Mouse (Mus musculus) left cerebral cortex, adult 9 months (tissue): ENCODE measurements around the gene Lrrc10b.
A peak's percentile ranks its signal among the peaks of the same experiment; 100 is the strongest.

Experiments used
- DNase-seq, 2 experiments: peaks; one replicate each; pipeline ENCODE4 v3.0.0; 2022; ENCODE audit warnings: low spot score in 2 of 2

Lrrc10b gene

DNA sequence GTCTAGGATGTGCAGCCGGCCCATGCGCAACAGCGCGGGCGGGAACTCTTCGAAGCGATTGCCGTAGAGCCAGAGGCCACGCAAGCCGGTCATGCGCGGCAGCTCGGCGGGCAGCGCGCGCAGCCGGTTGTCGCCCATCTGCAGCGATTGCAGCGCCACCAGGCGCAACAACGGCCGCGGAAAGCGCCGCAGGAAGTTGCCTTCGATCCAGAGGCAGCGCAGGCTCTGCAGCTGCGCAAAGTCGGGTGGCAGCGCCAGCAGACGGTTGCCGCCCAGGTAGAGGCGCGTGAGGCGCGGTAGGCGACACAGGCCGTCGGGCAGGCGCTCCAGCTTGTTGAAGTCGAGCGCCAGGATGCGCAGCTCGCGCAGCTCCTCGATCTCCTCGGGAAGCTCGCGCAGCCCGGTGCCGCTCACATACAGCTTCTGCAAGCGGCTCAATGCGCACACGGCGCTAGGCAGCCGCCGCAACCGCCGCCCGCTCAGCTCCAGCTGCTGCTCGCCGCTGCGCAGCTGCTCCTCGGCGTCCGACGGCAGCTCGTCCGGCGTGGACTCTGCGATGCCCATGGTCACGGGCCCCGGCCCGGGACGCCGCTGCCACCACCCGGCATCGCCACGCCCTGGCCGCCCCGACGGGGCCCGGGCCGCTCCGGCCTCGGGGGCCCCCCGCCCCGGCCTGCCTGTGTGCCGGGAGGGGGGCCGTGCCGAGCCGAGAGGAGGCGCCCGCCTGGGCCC is at the start of gene Lrrc10b:
Gene Lrrc10b, minus strand, starts transcription at position 722 of the 732 bp plus-strand sequence.
- DNase-seq: peak in 1 of 2 experiments; percentile 59

DNA sequence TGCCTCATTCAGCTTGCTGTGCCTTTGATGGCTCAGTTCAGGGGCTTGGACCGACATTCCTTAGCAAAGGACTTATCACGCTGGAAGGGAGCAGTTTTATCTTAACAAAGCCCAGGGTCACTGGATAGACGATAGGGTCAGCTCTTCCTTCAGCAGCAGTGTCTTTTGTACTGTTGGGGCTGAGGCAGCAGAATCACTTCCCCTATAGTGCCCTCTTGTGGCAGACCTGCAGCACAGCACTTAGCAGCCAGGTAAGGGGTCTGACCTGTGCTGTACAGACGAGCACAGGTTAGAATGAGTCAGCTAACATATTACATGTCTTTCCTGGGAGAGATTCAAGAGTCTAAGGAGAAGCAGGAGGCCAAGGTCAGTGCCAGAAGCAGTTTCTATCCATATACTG is 45.3 kb upstream of the Lrrc10b start:
- peak in 1 of 2 experiments; percentile 40 for DNase-seq

GRCm38 (mm10) chr19:10500581-10500980 is 43.3 kb upstream of the Lrrc10b start:
- DNase-seq: no peak

DNA sequence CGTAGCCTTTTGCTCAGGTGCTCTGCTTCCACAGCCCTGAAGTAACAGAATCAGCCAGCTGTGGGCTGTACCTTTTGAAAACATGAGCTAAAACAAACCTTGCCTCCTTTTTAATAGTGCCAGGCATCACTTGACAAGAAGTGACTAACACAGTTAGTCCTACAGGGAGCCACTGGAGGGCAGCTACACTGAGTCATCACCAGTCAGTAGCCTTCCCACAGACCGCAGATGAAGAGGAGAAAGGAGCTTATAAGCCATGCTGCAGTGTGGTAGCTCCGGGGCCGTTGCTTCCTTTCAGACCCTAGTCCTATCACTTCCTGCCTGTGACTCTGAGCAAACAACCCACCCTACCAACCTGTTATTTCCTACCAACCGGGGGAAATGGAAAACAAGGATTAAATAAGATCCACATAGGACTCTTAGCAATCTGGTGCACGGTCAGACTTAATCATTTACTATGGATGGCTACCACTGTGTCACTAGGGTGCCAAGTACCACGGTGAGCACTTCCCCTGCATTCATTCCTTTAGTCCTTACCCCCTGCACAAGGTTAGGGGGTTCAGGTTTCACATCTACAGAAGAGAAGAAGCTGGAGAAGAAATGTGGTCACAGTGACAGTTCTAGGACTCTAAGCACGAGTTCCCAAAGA is 40.4 kb upstream of the Lrrc10b start:
- DNase-seq: no peak

- DNase-seq: no peak
Observed at GRCm38 (mm10) chr19:10496976-10497375, 39.7 kb upstream of the Lrrc10b start.

DNA sequence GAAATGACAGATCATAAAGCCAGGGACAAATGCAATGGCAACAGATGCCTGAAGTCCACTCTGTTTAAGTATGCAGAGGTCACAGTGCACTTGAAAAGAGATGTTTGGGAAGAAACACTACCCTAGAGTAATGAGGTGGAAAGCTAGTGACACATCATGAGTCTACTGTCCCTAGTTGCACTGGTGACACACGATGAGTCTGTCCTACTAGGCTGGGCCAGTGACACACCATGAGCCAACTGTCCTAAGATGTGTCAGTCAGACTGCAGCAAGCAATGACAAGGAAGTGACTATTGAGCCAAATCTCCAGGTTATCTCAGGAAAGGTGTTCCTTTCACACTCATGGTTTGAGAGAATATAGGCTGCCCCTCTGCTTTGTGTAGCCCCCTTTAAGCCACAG is 38.4 kb upstream of the Lrrc10b start:
- no peak for DNase-seq

DNA sequence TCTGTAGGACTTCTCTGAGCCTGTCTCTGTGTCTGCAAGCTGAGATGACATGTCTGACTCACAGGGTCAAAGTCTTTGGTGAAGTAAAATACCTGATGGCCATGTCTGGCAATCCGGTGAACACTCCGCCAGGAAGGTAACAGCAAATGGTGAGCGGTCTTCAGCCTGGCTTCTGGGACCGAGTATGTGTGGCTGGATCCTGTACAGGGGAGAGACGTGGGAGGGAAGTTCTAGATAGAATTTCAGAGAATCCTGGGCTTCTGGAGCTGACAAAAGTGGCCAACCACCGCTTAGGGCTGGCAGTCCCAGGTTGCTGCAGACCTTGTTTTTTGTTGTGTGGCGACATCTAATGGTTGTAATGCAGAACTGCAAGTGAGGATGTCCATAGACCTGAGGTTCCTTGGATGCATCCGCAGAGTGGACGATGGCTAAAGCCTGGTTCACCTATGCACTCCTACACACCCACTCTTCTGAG is 29.0 kb upstream of the Lrrc10b start:
- peak in 1 of 2 experiments; percentile 75 for DNase-seq

GRCm38 (mm10) chr19:10482703-10483102 is 25.4 kb upstream of the Lrrc10b start, which contains the start of gene Ppp1r32:
Gene Ppp1r32 (minus strand): TSS chr19:10482928.
- DNase-seq: no peak

- DNase-seq: no peak
Observed at GRCm38 (mm10) chr19:10479541-10479940, 22.3 kb upstream of the Lrrc10b start.

DNA sequence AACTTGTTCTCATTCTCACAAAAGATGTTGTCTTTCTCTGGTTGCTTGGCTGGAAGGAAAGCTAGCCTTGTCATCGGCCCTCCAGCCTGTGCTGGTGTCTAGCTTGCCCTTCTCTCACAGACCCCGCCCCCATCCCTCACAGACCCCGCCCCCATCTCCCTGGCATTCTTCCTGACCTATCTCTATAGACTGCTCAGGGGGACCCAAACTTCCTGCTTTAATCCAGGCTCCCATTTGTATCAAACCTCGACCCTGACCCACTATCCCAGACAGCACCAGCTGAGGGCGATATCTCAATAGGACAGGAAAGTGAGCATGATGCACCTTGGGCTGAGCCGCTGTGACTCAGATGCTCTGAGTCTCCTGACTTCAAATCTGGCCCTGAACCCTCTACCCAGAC is 16.5 kb upstream of the Lrrc10b start:
- DNase-seq: no peak

GRCm38 (mm10) chr19:10472958-10473357 is 15.7 kb upstream of the Lrrc10b start:
- peak in 1 of 2 experiments; percentile 42 for DNase-seq

DNA sequence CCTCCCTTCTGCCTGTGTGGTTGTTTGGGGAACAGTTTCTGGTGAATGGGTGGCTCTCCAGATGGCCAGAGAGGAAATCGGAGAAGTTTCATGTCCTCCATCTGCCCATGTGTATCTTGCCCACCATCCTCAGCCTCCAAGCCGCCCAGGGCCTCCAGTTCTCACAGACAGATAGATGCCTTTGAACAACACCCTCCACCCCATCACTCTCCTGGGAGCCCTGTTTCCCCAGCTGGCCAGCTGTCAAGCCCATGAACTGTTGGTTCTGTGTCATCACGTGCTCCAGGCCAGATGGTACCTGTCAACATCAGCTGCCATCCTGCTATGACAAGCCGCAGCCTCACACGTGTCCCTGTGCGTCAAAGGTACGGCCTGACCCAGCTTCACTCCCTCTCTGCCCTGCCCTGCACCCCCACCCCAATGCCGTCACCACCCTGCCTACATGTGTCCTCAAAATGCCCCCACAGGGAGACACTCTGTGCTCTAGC is 11.9 kb upstream of the Lrrc10b start:
- DNase-seq: peak; percentile 34 to 55

GRCm38 (mm10) chr19:10464427-10464826 is 7.2 kb upstream of the Lrrc10b start:
- no peak for DNase-seq

- DNase-seq: peak in 1 of 2 experiments; percentile 64
Observed at GRCm38 (mm10) chr19:10461584-10461983, 4.3 kb upstream of the Lrrc10b start.

DNA sequence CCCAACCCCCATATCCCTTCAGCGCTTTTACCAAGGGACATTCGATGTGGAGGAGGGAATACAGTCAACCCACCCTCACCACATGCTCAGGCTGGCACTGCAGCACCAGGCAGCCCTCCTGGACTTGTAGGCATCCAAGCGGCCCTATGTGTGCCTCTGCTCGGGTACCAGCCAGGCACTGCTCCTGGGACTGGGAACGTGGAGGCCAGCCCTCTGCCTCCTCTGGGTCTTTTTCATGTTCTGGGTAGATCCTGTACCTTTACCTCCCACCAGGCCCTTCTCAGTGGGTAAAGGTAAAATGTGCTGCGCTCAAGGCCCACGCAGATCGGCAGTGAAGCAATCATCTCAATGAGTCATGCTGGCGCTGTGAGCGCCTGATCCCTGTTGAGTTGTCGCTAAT is 2.6 kb upstream of the Lrrc10b start:
- no peak for DNase-seq

DNA sequence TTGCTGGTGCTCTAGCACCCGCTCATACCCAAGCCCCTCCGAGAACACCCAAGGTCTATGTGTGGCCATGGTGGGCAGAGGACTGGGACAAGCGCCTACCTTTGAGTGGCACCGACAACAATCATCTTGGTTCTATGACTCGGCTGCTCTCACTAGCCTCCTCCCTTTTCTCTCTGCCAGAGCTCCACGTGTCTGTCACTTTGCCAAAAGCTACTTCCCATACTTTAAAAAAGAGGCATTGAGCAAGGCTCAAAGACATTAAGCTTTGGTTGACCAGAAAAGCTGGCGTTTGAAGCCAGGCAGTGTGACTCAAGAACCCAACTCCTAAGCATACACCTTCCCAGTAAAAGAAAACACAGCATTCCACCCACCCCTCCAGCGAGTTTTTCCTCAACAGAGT is 823 bp upstream of the Lrrc10b start:
- peak in 1 of 2 experiments; percentile 72 for DNase-seq

DNA sequence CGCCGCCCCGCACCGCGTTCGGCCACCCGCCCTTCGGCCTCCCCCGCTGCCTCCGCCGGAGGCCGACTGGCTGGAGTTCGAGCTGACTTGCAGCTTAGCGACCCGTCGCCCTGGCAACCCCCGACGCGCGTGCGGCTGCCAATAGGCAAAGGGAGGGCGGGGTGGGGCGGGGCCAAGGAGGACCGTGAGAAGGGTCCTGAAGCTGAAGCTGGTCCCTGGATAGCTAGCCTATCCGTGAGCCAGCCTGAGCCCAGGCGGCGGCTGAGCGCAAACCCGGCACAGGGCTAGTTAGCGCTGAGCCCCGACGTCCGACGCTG is 169 bp upstream of the Lrrc10b start:
- DNase-seq: no peak

DNA sequence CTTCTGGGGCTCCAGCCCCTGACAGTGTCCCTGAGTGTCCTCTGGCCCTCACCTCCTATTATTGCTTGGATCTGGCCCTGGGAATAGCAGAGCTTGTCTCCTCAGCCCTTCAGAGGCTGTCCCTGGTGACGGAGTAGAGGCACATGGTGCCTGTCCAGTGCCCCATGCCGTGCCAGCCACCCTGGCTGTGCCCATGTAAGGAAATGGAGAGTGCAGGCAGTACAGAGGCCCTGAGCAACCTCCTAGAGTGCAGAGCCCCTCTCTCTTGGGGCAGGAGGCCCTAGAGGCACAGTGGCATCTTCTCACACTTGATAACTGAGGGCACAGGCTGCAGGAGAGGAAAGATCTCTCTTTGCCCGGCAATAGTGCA is 1.9 kb downstream of the Lrrc10b start:
- no peak for DNase-seq

DNA sequence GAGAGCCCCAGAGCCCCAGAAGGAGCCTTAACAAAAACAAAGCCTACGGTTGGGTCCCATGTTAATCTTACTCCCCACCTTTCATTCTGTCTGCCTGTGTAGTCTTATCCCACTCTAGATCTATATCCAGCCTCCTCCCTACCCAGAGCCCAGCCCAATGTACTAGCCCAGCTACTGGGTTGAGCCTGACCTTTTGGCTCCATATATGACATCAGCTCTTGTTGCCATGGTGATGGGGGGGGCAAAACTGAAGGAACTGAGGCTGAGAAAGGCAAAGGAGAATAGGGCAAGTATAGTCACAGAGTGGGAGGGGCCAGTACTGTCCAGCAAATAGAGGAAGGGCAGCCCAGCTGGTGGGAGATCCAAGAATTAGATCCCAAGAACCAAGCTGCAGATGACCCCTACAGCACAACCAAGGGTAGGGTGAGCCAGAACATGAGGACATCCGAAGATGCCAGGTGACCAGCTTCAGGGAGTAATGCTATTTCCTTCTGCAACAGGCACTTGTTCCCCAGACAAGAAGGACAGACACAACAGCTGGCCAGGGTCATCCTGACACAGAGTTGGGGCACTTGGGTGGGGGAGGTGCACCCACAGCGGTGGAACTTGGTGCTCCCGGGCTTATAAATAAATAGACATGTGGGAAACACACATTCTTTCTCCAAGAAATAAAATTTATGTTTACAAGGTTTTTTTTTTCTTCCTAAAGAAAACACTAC is 2.4 kb downstream of the Lrrc10b start:
- no peak for DNase-seq

DNA sequence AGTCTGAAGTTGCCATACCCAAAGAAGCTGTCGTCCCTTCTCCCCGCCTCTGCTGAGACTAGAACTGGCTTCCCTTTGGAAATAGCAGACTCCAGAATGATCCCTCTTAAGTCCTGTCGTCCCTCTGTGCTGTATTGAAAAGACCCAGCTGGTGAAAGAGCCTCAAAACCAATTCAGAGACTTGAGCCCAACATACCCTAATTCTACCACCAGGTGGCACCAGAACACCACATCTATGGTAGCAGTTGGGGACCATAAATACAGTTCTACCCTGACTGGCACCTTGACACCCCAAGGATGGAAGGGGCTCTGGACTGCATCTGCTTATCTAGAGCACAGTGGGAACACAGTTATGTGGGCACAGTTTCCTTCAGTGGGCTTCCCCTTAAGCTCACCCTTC is 7.6 kb downstream of the Lrrc10b start:
- peak in 1 of 2 experiments; percentile 89 for DNase-seq

DNA sequence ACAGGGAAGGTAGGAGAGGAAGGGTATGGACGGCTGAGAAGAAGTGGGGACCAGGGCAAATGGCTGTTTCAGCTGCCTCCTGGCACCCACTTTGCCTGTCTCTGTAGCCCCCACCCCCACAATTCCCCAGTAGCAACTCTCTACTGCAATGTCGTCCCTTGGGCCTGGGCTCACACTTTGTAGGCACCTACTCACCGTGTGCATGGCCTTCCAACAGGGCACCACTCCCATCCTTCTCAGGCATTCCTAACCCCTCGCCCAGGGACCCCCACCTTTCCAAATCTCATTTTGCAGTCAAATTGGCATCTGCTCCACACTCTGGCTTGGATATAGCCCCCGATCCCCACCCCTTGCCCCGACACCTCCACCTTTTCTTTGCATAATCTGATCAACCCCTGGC is 8.1 kb downstream of the Lrrc10b start:
- DNase-seq: no peak

GRCm38 (mm10) chr19:10448275-10448674 is 9.0 kb downstream of the Lrrc10b start:
- no peak for DNase-seq
